Mouse (Mus musculus): Measurements from ENCODE around the gene B3glct.

The B3glct gene

DNA sequence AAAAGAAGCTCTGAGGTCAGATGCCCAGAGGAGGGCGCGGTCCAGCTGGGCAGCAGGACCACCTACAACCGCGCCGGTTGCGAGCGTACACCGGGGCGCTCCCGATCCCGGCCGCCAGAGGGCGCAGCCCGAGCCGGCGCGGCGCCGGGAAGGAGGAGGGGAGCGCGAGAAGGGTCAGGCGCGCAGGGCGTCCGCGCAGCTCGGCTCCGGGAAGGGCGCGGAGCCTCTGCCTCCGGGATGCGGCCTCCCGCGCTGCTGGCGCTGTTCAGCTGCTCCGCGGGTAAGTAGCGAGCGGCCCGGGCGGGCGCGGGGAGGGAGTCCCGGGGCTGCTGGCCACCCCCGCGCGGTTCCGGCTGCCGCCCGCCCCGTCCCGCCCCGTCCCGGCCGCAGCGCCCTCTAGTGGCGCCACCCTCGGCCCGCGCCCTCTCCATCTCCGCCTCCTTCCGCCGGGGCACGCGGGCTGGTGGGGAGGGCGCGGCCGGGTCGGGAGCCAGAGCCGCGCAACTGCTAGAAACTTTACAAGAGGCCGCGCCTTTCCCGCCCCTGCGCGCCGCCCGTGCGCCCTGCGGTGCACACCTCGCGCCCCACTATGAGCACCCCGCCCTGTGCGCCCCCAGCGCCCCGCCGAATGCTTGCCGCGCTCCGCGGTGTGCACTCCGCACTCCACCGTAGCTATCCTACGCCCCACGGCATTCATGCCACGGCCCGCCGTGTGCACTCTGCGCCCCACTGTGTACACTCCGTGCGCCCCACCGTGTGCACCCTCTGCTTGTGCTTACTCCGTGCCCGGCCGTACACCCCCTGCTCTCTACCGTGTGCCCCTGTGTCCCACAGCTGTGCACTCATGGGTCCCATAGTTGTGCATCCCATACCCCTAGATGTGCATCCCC lies at the start of gene B3glct:
TSS of gene B3glct (plus strand) at position 131 of the 890 bp plus-strand sequence.
- peak; percentile 89 to 92 for DNase-seq

DNA sequence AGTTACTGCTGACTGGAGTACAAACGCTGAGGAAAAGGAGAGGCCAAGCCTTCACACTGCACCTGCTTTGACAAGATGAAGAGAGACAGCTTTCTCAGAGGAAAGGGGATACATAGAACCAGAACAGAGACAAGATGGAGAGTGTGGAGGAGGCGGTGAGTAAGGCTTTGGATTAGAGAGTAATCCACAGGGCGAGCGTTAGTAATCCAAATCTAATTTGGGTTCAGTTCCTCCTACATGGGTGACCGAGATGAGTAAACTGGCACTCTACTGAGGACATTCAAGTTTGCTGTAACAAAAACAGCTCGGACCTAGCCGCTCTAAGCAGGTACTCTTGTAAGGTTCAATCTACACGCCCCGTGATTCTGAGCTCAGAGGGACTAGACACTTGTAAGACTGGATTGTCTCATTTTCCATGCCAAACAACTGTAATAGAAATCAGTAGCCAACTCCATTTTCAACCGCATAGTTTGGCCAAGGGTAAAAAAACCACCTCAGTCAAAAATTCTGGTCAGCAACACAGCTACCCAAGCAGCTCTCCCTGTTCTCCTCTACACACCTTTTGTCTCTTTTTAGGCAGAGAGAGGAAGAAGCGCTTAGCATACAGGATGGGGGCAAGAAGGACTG lies 43.5 kb upstream of the B3glct start:
- DNase-seq: no peak

GRCm38 (mm10) chr5:149635556-149635955 lies 42.5 kb upstream of the B3glct start:
- peak in 1 of 2 experiments; percentile 61 for DNase-seq

DNA sequence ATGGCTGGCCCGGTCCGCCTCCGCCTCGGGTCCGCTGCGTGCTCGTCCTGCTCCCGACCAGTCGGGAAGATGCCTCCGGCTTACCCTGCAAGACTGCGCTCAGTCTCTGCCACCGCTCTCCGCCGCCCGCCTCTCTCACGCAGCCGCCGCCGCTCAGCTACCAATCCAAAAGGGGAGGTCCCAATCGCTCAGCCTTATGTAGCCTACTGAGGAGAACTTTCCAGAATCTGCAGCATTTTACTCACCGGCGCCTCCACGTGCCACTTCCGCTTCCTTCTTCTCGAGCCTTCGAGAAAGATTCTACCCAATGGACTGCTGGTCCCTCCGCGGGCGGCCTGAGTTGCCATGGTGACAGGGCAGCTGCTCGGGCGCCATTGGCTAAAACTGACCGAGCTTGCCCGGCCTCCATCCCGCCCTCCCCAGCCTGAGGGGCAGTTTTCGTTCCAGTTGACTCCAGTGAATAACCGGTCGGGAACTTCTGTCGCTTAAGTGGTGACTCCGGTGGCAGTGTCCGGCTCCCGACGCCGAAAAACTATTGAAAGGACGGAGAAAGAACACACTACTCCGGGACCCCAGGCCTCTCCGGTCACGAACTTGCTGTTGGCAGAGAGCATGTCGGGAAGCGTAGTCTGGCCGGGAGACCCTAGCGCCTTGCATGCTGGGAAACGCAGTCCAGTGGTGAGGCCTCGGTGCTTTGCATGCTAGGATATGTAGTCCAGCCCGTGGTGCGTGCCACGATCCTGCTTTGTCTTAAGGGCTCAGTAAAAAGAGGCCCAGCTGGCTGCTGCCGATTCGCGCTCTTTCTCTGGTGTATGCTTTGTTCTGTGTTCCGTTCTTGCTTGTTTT lies 41.7 kb upstream of the B3glct start, which contains the start of gene Hsph1:
TSS of gene Hsph1 (minus strand) at position 302 of the 846 bp plus-strand sequence.
- peak; percentile 97 to 98 for DNase-seq

DNA sequence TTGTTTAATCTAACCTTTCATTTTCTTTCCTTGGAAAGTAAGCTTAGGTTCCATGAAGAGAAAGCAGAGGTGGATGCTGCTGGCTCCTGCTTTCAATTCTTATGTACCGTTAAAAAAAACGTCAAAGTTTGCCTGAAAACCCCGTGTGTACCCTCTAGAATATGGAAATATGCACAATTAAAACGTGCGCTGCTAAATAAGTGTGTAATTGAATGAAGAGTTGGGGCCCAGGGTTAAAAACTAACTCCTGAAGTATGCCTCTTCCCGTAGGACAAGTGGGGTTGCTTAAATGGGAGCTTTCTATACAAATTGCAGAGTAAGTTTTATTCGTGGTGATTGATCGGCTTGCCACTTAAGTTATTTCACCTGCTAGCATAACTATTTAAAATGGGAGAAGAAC lies 40.7 kb upstream of the B3glct start:
- DNase-seq: no peak

GRCm38 (mm10) chr5:149641277-149641892 lies 36.6 kb upstream of the B3glct start:
- DNase-seq: no peak

GRCm38 (mm10) chr5:149642366-149642765 lies 35.7 kb upstream of the B3glct start:
- DNase-seq: peak; percentile 19 to 52

DNA sequence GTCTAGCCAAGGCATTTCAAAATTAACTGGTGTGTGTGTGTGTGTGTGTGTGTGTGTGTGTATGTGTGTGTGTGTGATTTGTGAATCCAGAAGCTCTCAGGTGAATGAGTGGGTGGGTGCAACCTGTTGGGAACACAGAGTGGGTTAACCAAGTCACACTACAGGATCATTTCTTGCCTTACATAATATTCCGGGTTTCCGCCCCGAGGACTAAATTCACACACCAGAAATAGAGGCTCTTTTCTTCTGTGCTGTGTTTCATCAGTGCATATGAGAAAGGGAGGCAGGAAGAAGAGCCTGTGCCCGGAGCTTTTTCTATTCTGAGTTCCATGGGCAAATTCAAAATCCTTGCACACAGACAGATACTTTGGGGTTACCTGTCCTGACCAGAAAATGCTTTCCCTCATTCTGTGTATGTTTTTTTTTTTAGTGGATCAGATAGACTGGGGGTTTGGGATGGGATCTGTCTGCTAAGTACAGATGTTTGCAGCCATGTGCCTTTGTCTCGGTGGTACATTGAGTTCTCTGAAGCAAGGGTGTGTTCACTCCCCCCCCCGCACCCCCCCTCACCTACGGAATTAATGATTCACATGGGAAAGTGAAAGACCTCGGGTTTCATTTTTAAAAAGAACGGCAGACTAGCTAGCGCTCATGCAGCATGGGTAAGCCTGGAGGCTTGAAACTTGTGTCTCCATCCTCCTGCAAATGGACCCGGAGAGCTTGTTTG lies 35.1 kb upstream of the B3glct start:
- no peak for DNase-seq

- no peak for DNase-seq
These were observed 30.5 kb upstream of the B3glct start for GRCm38 (mm10) chr5:149647367-149648115.

DNA sequence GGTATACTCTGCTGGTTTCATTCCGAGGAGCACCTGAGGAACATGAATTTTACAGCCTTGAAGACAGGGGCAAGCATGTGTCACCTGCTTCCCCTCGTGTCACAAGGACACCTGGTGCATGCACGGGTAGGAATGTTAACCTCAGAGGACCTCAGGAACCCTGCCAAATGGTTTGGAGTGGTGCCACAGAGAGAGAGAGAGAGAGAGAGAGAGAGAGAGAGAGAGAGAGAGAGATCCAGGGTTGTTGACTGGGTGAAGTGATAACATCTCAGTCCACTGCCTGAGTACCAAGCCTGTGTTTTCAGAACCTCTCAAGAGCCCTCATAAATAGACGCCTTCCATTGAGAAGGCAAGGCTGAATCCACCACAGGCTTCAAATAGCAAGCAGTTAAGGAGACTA lies 29.8 kb upstream of the B3glct start:
- DNase-seq: peak in 1 of 2 experiments; percentile 10

- no peak for DNase-seq
These were observed 29.1 kb upstream of the B3glct start for GRCm38 (mm10) chr5:149648895-149649406.

- DNase-seq: no peak
These were observed 28.4 kb upstream of the B3glct start for GRCm38 (mm10) chr5:149649499-149650178.

- no peak for DNase-seq
These were observed 27.9 kb upstream of the B3glct start for GRCm38 (mm10) chr5:149650179-149650553.

DNA sequence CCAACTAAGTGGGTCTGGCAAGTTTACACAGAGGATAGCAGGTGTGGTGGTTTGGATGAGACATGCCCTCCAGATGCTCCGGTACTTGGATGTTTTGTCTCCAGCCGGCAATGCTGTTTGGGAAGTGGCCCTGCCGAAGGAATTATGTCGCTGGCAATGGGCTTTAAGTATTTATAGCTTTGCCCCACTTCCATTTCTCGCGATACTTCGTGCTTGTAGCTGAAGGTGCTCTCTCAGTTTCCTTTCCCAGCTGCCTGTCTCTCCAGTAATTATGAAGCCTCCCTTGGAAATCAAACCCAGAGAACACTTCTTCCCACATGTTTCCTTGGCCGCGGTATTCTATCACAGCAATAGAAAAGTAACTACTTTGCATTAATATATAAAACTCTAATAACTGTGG lies 22.4 kb upstream of the B3glct start:
- DNase-seq: no peak

- DNase-seq: no peak
These were observed 20.0 kb upstream of the B3glct start for GRCm38 (mm10) chr5:149658022-149658421.

DNA sequence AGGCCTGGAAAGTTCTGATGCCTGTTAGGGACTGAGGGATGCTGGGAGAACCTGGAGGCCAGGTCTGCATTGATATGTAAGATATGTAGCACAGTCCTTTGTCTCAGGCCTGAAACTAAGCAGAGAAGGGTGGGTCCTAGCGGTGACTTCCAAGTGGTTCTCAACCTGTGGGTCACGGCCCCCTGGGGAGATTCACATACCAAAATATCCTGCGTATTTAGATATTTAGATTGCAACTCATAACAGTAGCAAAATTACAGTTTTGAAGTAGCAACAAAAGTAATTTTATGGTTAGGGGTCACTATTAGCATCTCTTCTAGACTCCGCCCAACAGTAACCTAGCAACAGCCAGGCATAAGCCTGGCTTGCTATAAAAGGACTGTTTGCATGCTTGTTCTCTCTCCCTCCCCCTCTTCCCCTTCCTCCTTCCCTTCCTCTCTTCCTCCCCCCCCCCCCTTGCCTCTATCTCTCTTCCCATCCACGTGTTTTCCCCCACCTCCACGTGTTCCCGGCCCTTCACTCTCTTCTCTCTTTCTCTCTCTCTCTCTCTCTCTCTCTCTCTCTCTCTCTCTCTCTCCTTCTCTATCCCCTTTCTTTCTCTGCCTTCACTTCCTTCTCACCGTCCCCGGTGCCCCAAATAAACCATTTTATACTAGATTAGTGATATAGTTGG lies 19.2 kb upstream of the B3glct start:
- DNase-seq: no peak

GRCm38 (mm10) chr5:149659414-149659780 lies 18.6 kb upstream of the B3glct start:
- DNase-seq: no peak

DNA sequence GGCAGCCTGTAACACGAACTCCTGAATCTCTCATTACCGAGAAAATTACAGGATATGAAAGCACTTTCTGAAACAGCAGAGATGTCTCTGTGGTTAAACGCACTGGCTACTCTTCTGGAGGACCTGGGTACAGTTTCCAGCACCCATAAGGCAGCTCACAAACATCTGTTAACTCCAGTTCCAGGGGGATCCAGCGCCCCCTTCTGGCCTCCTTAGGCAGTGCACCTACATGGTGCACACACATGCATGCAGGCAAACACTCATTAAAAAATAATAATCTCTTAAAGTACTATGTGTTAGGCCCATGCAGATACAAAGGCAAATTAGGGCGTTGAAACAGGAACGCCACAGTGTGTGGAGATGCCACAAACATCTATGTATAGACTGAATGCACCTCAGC lies 16.6 kb upstream of the B3glct start:
- DNase-seq: no peak

DNA sequence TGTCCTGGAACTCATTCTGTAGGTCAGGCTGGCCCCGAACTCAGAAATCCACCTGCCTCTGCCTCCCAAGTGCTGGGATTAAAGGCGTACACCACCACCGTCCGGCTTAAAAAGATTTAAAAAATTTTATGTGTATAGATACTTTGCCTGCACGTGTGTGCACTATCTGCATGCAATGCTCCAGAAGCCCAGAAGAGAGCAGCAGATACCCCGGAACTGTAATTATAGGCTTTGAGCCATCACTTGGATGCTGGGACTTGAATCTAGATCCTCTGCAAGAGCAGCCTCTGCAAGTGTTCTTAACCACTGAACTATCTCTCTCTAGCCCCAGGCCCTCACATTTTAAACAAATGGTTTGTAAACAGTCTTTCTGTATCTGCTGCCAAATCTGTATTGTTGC lies 15.1 kb upstream of the B3glct start:
- DNase-seq: no peak

DNA sequence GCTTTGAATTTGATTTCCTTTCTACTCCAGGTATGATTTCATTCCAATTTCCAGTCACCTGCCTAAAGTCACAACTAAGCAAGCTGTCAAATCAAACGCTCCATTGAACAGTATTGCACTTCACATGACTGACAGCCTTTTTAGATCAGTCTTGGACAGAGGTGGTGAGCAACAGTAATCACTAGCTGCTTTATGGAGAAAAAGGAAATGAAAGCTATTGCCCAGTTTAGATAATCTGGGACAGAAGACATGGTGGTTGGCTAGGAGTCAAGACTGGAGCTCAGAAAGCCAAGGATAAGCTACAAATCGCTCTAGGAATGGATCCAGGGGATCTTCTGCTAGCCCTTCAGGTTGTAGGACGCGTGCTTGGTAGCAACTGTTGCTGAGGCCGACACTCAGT lies 14.6 kb upstream of the B3glct start:
- DNase-seq: no peak
